Mouse (Mus musculus) kidney, postnatal 0 days (tissue): ENCODE measurements around the gene Ndufs7. TPM values are rescaled to one million over a fixed set of nuclear protein-coding genes. Genes with fewer than 3 reads are reported as not detected.

Experiments
- ATAC-seq: fragments of 200-750 bp; cut with Nextera tagmentation; replicated peaks from 2 replicates; pipeline ENCODE4 v1.8.0; 2017; ENCODE audit warnings: low read depth, moderate number of reproducible peaks, moderate TSS enrichment, moderate library complexity; ENCODE audit not compliant: low FRiP score
- DNase-seq: peaks from one replicate; pipeline ENCODE4 v3.0.0-alpha.2; 2016; ENCODE audit warnings: low spot score
- H3K27ac ChIP-seq: fragments of 300-500 bp; sonication (generic); 2 replicates; pipeline ENCODE4 v1.5.1; 2014; ENCODE audit warnings: mild to moderate bottlenecking
- H3K27me3 ChIP-seq: fragments of 300-500 bp; sonication (generic); 2 replicates; pipeline ENCODE4 v1.6.1; 2014; ENCODE audit warnings: low read length, mixed read lengths; ENCODE audit not compliant: insufficient read depth
- H3K36me3 ChIP-seq: fragments of 300-500 bp; sonication (generic); 2 replicates; pipeline ENCODE4 v1.6.1; 2014; ENCODE audit warnings: low read length, mixed read lengths; ENCODE audit not compliant: insufficient read depth
- H3K4me1 ChIP-seq: fragments of 300-500 bp; sonication (generic); replicated peaks from 2 replicates; pipeline ENCODE4 v1.6.1; 2014; ENCODE audit warnings: antibody characterized with exemption, low read length, mixed read lengths; ENCODE audit not compliant: insufficient read depth
- H3K4me2 ChIP-seq: fragments of 300-500 bp; sonication (generic); 2 replicates; pipeline ENCODE4 v1.6.1; 2014; ENCODE audit warnings: mild to moderate bottlenecking, low read length, moderate library complexity, mixed read lengths
- H3K4me3 ChIP-seq: fragments of 300-500 bp; sonication (generic); replicated peaks from 2 replicates; pipeline ENCODE4 v1.5.1; 2014; ENCODE audit warnings: low read depth, low read length
- H3K9ac ChIP-seq: fragments of 300-500 bp; sonication (generic); 2 replicates; pipeline ENCODE4 v1.6.1; 2014; ENCODE audit warnings: low read depth, low read length
- H3K9me3 ChIP-seq: fragments of 300-500 bp; sonication (generic); replicated peaks from 2 replicates; pipeline ENCODE4 v1.6.1; 2016; ENCODE audit warnings: low read length, inconsistent platforms, mixed read lengths
- CTCF ChIP-seq: IDR thresholded peaks from 2 replicates; pipeline ENCODE4 v1.5.1; 2016; ENCODE audit warnings: antibody characterized with exemption, low read depth, mild to moderate bottlenecking, moderate library complexity
- WGBS: fragments of 180-500 bp; shearing (Covaris S2); extraction: QIAGEN DNeasy Blood & Tissue Kit; methylation state at CpG from one replicate; pipeline ENCODE4 v1.1.7; 2014; 5-methylcytosine and 5-hydroxymethylcytosine counted together
- polyA plus RNA-seq: library from polyadenylated mRNA; unstranded; fragments of >200 nt; fragmentation: Nextera tagmentation; extraction: Ambion mirVana; gene quantifications from 2 replicates; pipeline ENCODE4 v1.2.1, GENCODE M21; 2015

Gene Ndufs7
- polyA plus RNA-seq, 1 experiment from 2014 or later, result 556 TPM

DNA sequence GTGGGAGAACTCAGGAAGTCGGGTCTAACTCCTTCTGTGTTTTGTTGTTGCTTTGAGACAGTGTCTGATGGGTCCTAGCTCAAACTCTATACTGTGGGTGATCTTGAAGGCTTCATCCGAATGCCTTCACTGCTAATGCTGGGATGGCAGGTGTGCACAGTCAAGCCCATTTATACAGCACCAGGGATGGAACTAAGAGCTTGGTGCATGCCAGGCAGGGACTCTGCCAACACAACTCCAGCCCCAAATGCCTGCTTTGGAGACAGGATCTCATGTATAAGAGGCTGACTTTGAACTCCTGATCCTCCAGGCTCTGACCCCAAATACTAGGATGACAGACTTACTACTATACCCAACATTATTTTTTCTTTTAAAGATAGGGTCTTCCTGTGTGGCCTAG lies 1.1 kb downstream of the Ndufs7 start:
- Histone ChIP-seq H3K4me2 (peak overlapping the region; percentile 78), H3K27me3 (no peaks in the 10 kb centered on the region), H3K4me3 (peak overlapping the region; percentile 82), H3K36me3 (peaks cover 15% of the 10 kb centered on the region), H3K27ac (peak overlapping the region; percentile 88; the same call in 1 of the 2 replicates), H3K4me1 (peaks cover 6% of the 10 kb centered on the region), H3K9me3 (no peaks in the 10 kb centered on the region), H3K9ac (peak overlapping the region; percentile 84)
- ATAC-seq (no peak), DNase-seq (no peak)
- TF ChIP-seq CTCF, result no peak
- WGBS, result 28% methylated on average over 2 of the region's 2 CpGs

DNA sequence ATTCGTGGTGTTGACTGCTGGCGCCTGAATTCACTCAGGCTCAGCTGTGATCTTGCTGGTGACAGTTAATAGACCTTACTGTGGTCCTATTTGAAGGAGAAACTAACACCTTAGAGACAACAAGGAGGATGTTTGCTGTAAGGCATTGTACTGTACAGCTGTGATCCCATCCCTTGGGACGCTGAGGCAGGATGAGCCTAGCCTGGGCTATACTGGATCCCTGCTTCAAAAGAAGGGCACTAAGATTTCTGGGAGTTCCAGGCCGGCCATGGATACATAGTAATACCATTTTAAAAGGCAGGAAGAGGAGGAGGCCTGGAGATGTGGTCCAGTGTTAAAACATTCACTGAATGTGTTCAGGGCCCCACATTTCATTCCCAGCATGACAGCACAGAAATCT lies 1.7 kb downstream of the Ndufs7 start:
- WGBS, result 81% methylated on average over 4 of the region's 4 CpGs
- TF ChIP-seq CTCF, result no peak
- ATAC-seq, result no peak
- Histone ChIP-seq H3K9ac (no peak overlapping the region), H3K27me3 (no peaks in the 10 kb centered on the region), H3K4me1 (peaks cover 6% of the 10 kb centered on the region), H3K4me2 (peak overlapping the region; percentile 78; the same call in 1 of the 2 replicates), H3K4me3 (peak overlapping the region; percentile 82; the same call in 1 of the 2 replicates), H3K27ac (no peak overlapping the region), H3K9me3 (no peaks in the 10 kb centered on the region), H3K36me3 (peaks cover 18% of the 10 kb centered on the region)
- no peak for DNase-seq

DNA sequence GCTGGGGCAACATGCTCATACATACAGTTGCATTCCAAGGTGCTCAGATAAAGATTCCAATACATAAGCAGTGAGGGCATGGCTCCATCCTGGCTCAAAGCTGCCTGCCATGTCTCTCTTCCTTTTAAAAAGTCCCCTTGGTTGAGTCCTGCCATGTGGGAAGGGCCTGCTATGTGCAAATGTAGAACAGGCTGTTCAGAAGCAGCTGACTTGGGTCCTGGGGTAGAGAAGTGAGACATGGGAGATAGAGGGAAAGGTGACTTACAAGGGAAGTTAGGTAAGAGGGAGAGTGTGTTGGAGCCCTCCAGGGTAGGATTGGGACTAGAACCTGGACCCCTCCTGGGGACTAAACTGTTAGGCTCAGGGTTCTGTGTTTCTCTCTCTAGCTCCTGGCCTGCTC lies 3.1 kb downstream of the Ndufs7 start:
- Histone ChIP-seq H3K4me2 (no peak overlapping the region), H3K4me1 (peaks cover 6% of the 10 kb centered on the region), H3K36me3 (peaks cover 32% of the 10 kb centered on the region), H3K9me3 (no peaks in the 10 kb centered on the region), H3K27me3 (no peaks in the 10 kb centered on the region), H3K27ac (no peak overlapping the region), H3K9ac (no peak overlapping the region), H3K4me3 (no peak overlapping the region)
- DNase-seq, result no peak
- TF ChIP-seq CTCF, result no peak
- ATAC-seq, result no peak

GRCm38 (mm10) chr10:80252493-80253274 lies 3.8 kb downstream of the Ndufs7 start:
- H3K4me2 ChIP-seq, result no peak overlapping the region
- WGBS, result 95% methylated on average over 11 of the region's 11 CpGs
- H3K9ac ChIP-seq, result no peak overlapping the region
- no peaks in the 10 kb centered on the region for H3K9me3 ChIP-seq
- H3K27me3 ChIP-seq, result no peaks in the 10 kb centered on the region
- no peak for TF ChIP-seq CTCF
- ATAC-seq (no peak), DNase-seq (no peak)
- peaks cover 33% of the 10 kb centered on the region for H3K36me3 ChIP-seq
- H3K27ac ChIP-seq, result no peak overlapping the region
- peaks cover 6% of the 10 kb centered on the region for H3K4me1 ChIP-seq
- H3K4me3 ChIP-seq, result no peak overlapping the region

- H3K9me3 ChIP-seq, result no peaks in the 10 kb centered on the region
- H3K27ac ChIP-seq, result no peak overlapping the region
- peaks cover 39% of the 10 kb centered on the region for H3K36me3 ChIP-seq
- no peak overlapping the region for H3K4me2 ChIP-seq
- H3K4me1 ChIP-seq, result peaks cover 6% of the 10 kb centered on the region
- no peak overlapping the region for H3K4me3 ChIP-seq
- H3K27me3 ChIP-seq, result no peaks in the 10 kb centered on the region
- WGBS, result 81% methylated on average over 6 of the region's 6 CpGs
- no peak overlapping the region for H3K9ac ChIP-seq
- no peak for TF ChIP-seq CTCF
- ATAC-seq (no peak), DNase-seq (no peak)
Measured at GRCm38 (mm10) chr10:80253551-80253950, 4.6 kb downstream of the Ndufs7 start.

GRCm38 (mm10) chr10:80254331-80255297 lies 5.7 kb downstream of the Ndufs7 start:
- WGBS, result 94% methylated on average over 26 of the region's 26 CpGs
- no peak for ATAC-seq
- no peak overlapping the region for H3K9ac ChIP-seq
- no peaks in the 10 kb centered on the region for H3K9me3 ChIP-seq
- peaks cover 11% of the 10 kb centered on the region for H3K4me1 ChIP-seq
- TF ChIP-seq CTCF, result no peak
- peaks cover 45% of the 10 kb centered on the region for H3K36me3 ChIP-seq
- H3K27ac ChIP-seq, result no peak overlapping the region
- no peak overlapping the region for H3K4me3 ChIP-seq
- no peaks in the 10 kb centered on the region for H3K27me3 ChIP-seq
- H3K4me2 ChIP-seq, result no peak overlapping the region
- DNase-seq, result no peak
